Mouse (Mus musculus) mouse embryonic stem cell (cell line): Measurements from ENCODE around the gene Rfng.

ENCODE experiments used
- in situ Hi-C, 2 experiments: fragments of 300-500 bp; cut with MboI; formaldehyde crosslinking; loops; 1 replicate in 1 of 2; 3 replicates in 1 of 2; pipeline ENCODE4 v1.14.3; 2019 to 2020; ENCODE audit warnings: low sequenced_read_pairs in 2 of 2, low pct_unique_long_range_greater_than_20kb in 1 of 2, mixed read lengths in 1 of 2; ENCODE audit not compliant: unreplicated experiment in 1 of 2

The Rfng gene

DNA sequence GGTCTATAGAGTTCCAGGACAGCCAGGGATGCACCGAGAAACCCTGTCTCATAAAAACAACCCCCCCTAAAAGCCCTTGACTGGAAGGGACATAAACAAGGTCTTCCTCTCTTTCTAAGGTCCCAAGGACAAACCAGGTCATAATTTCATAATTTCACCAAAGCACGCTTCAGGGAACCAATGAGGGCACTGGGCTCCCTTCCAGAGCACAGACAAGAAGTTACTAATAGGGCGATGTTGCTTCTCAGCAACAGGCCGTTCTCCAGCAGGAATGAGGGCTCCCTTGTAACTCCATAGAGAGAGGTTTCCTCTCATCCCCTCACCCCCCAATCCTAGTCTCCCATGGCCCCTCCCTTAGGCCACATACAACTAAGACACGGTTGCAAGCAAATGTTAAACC, 43.0 kb downstream of the Rfng start:
- in situ Hi-C loops: no loop called here

DNA sequence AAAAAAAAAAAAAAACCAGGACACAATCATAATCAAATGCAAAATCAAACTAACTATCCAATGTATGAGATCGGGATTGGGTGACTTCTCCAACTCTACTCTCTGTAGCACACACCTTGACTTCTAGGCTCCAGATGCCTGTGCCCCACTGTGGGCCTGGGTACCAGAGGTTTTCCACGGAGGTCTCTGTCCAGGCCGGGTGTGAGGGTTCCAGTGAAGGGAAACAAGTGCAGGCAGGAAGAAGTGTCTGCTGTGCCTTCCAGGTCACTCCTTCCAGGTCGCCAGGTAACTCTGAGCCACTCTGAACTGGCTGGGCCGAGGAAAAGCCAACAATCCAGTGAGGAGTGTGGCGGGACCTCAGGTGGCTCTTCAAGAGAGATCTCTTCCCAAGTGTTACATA, 47.6 kb downstream of the Rfng start:
- in situ Hi-C loops: no loop called here

DNA sequence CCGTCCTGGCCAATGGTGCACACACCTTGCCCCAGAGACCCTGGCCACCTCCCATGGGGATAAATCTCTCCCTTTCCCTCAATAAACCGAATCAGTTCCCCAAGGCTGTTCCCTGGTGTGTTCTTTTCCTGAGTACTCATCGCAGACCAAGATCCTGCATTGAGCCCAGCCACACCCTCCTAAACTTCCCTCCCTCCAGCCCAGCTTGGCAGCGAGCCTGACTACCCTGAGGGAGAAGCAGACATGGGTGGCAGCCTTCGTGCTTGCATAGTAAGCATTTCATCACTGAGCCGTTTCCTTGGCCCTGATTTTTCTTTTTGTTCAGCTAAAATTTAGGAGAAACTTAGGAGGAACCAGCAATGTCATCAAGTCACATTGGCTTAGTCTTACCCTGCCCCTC, 50.5 kb downstream of the Rfng start:
- in situ Hi-C loops: no loop called here

DNA sequence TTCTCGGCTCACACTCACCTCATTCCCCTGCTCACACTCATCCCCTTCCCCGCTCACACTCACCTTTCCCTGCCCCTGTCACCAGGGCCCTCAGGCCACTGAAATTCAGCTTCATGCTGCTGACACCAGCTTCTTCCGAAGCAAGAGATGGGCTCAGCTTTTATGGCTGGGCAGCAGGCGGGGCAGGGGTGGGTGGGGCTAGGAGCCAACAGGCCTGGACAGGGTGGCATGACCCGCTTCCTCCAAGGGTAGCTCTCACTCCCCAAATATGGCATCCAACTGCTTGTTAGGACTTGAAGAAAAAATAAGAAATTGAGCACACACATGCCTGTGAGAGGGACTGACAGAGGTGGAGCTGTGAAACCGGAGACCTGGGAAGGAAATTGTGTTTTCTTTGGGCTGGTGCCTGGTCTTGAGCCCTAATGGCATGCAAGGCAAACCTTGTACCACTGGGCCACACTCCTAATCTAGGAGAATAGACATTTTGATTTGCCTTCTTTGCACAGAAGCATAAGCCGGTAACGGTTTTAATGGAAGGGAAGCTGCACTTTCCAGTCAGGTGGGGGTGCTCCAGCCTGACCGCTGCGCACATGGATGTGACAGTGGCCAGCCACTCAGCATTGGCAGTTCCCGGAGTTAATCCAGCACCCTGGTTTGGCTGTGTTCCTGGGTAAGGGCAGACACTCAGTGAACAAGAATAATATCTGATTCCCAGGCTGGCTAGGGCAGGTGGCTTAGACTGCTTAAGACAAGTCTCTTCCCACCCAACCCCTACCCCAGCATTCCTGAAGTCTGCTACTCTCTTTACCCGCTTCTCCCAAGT, 51.9 kb downstream of the Rfng start, which contains the start of gene Cbr2:
Gene Cbr2 (minus strand): TSS at position 257 of the 823 bp plus-strand sequence.
- in situ Hi-C loops: no loop called here

DNA sequence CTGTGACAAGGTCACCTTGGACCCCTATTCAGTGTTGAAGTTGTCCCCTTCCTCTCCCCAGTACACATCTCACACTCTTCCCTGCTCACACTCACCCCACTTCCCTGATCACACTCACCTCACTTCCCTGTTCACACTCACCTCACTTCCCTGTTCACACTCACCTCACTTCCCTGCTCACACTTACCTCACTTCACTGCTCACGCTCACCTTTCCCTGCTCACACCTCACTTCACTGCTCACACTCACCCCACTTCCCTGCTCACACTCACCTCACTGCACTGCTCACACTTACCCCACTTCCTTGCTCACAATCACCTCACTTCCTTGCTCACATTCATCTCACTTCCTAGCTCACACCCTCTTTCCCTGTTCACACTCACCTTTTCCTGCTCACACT, 52.6 kb downstream of the Rfng start:
- in situ Hi-C loops: no loop called here
